Mouse (Mus musculus): ENCODE data around the gene Glt28d2. TPM values are rescaled to one million over a fixed set of nuclear protein-coding genes. Genes with fewer than 3 reads are reported as not detected.

The Glt28d2 gene
- total and polyA plus RNA-seq, 3 experiments = 0.04 to 0.08 TPM; not detected in 1

- in situ Hi-C loops (cut with MboI; ENCODE audit: low pct_ligation_motif_present, low pct_unique_long_range_greater_than_20kb, low sequenced_read_pairs) = no loop called here
- no peak overlapping the region for H3K27ac ChIP-seq (ENCODE audit: insufficient read depth, low read depth)
- H3K4me2 ChIP-seq (ENCODE audit: insufficient read depth, low read depth, poor library complexity, severe bottlenecking) = no peak overlapping the region
- H3K9ac ChIP-seq (ENCODE audit: insufficient read depth, low read depth) = no peak overlapping the region
- H3K4me1 ChIP-seq (ENCODE audit: control insufficient read depth in 1 of 2, insufficient read depth in 2 of 2) = 0 out of 4 replicates have a peak, but pooled peaks cover 0 to 4% of the 10 kb centered on the region in 2 experiments
- H3K79me2 ChIP-seq (replicated peaks; ENCODE audit: control insufficient read depth, extremely low read depth, insufficient read depth, poor library complexity, severe bottlenecking) = no peaks in the 10 kb centered on the region
- H3K4me3 ChIP-seq (replicated peaks in 1 of 3; ENCODE audit: low read depth in 2 of 3, low read length in 2 of 3, poor library complexity in 1 of 3) = no peak overlapping the region
- H3K9me3 ChIP-seq (replicated peaks; ENCODE audit: low read length) = peaks cover 2% of the 10 kb centered on the region
- dilution Hi-C loops (cut with MboI; ENCODE audit: extremely low pct_ligation_motif_present, extremely low pct_unique_long_range_greater_than_20kb, low sequenced_read_pairs) = no loop called here
- no peaks in the 10 kb centered on the region for H3K36me3 ChIP-seq (replicated peaks in 1 of 2; ENCODE audit: control insufficient read depth in 1 of 2, insufficient read depth in 1 of 2, low read length in 1 of 2)
- H3K27me3 ChIP-seq (replicated peaks) = no peaks in the 10 kb centered on the region
- TF ChIP-seq EP300 (IDR thresholded peaks at IDR 0.05; ENCODE audit: low read length) = no peak
- no peak for TF ChIP-seq ZKSCAN1 (IDR thresholded peaks at IDR 0.05; ENCODE audit: borderline replicate concordance, low read depth, low read length)
- TF ChIP-seq ZNF384 (IDR thresholded peaks at IDR 0.05; ENCODE audit: low read depth, low read length) = 0 out of 2 replicates have a peak, but pooled peaks have one; percentile 25
- DNase-seq (ENCODE audit: extremely low read depth) = no peak
Observed at GRCm38 (mm10) chr3:85907136-85907535, 19.8 kb upstream of the Glt28d2 start.

GRCm38 (mm10) chr3:85904371-85904770 lies 17.1 kb upstream of the Glt28d2 start:
- DNase-seq (ENCODE audit: extremely low read depth) = no peak
- no peak overlapping the region for H3K9ac ChIP-seq (ENCODE audit: insufficient read depth, low read depth)
- H3K79me2 ChIP-seq (replicated peaks; ENCODE audit: control insufficient read depth, extremely low read depth, insufficient read depth, poor library complexity, severe bottlenecking) = no peaks in the 10 kb centered on the region
- H3K9me3 ChIP-seq (replicated peaks; ENCODE audit: low read length) = peaks cover 2% of the 10 kb centered on the region
- no peaks in the 10 kb centered on the region for H3K36me3 ChIP-seq (replicated peaks in 1 of 2; ENCODE audit: control insufficient read depth in 1 of 2, insufficient read depth in 1 of 2, low read length in 1 of 2)
- TF ChIP-seq NRF1 (IDR thresholded peaks at IDR 0.05; ENCODE audit: low read depth, low read length) (no peak), KAT2A (IDR thresholded peaks at IDR 0.05; ENCODE audit: insufficient replicate concordance, low read length) (no peak), CHD1 (IDR thresholded peaks at IDR 0.05; ENCODE audit: low read depth, low read length) (no peak), ZKSCAN1 (IDR thresholded peaks at IDR 0.05; ENCODE audit: borderline replicate concordance, low read depth, low read length) (no peak), ELF1 (IDR thresholded peaks at IDR 0.05; ENCODE audit: low read depth, low read length) (no peak), GABPA (IDR thresholded peaks at IDR 0.05; ENCODE audit: insufficient replicate concordance, low read depth, low read length) (no peak), MXI1 (IDR thresholded peaks at IDR 0.05; ENCODE audit: low read depth, low read length) (no peak), BHLHE40 (IDR thresholded peaks at IDR 0.05; ENCODE audit: low read depth, low read length) (no peak), UBTF (IDR thresholded peaks at IDR 0.05; ENCODE audit: low read depth, low read length) (no peak)
- in situ Hi-C loops (cut with MboI; ENCODE audit: low pct_ligation_motif_present, low pct_unique_long_range_greater_than_20kb, low sequenced_read_pairs) (no loop called here), dilution Hi-C loops (cut with MboI; ENCODE audit: extremely low pct_ligation_motif_present, extremely low pct_unique_long_range_greater_than_20kb, low sequenced_read_pairs) (no loop called here)
- H3K27ac ChIP-seq (ENCODE audit: insufficient read depth, low read depth) = no peak overlapping the region
- no peaks in the 10 kb centered on the region for H3K27me3 ChIP-seq (replicated peaks)
- H3K4me2 ChIP-seq (ENCODE audit: insufficient read depth, low read depth, poor library complexity, severe bottlenecking) = no peak overlapping the region
- no peak overlapping the region for H3K4me3 ChIP-seq (replicated peaks in 1 of 3; ENCODE audit: low read depth in 2 of 3, low read length in 2 of 3, poor library complexity in 1 of 3)
- H3K4me1 ChIP-seq (ENCODE audit: control insufficient read depth in 1 of 2, insufficient read depth in 2 of 2) = 0 out of 4 replicates have a peak, but pooled peaks cover 0 to 4% of the 10 kb centered on the region in 2 experiments

GRCm38 (mm10) chr3:85895020-85895419 lies 7.7 kb upstream of the Glt28d2 start:
- in situ Hi-C loops (cut with MboI; ENCODE audit: low pct_ligation_motif_present, low pct_unique_long_range_greater_than_20kb, low sequenced_read_pairs) = no loop called here
- Histone ChIP-seq H3K36me3 (replicated peaks in 1 of 2; ENCODE audit: control insufficient read depth in 1 of 2, insufficient read depth in 1 of 2, low read length in 1 of 2) (no peaks in the 10 kb centered on the region), H3K79me2 (replicated peaks; ENCODE audit: control insufficient read depth, extremely low read depth, insufficient read depth, poor library complexity, severe bottlenecking) (no peaks in the 10 kb centered on the region)

More at GRCm38 (mm10) chr3:85895020-85895419, 7.7 kb upstream of the Glt28d2 start:
- H3K4me2 ChIP-seq (ENCODE audit: insufficient read depth, low read depth, poor library complexity, severe bottlenecking) = no peak overlapping the region
- TF ChIP-seq CHD1 (IDR thresholded peaks at IDR 0.05; ENCODE audit: low read depth, low read length) = no peak
- no peak for TF ChIP-seq MAFK (IDR thresholded peaks at IDR 0.05; ENCODE audit: insufficient replicate concordance, low read length)
- peak; percentile 61; the same call in 1 of the 2 replicates for TF ChIP-seq IRF4 (IDR thresholded peaks at IDR 0.05; ENCODE audit: low read depth, low read length)
- TF ChIP-seq EP300 (IDR thresholded peaks at IDR 0.05; ENCODE audit: low read length) = peak; percentile 55; the same call in 1 of the 2 replicates
- no peaks in the 10 kb centered on the region for H3K9me3 ChIP-seq (replicated peaks; ENCODE audit: low read length)
- no peak overlapping the region for H3K27ac ChIP-seq (ENCODE audit: insufficient read depth, low read depth)
- peaks cover 2 to 16% of the 10 kb centered on the region in 2 experiments; a peak in 3 of 4 replicates for H3K4me1 ChIP-seq (ENCODE audit: control insufficient read depth in 1 of 2, insufficient read depth in 2 of 2)
- no peak overlapping the region for H3K4me3 ChIP-seq (replicated peaks in 1 of 3; ENCODE audit: low read depth in 2 of 3, low read length in 2 of 3, poor library complexity in 1 of 3)
- peak; percentile 12 for DNase-seq (ENCODE audit: extremely low read depth)
- dilution Hi-C loops (cut with MboI; ENCODE audit: extremely low pct_ligation_motif_present, extremely low pct_unique_long_range_greater_than_20kb, low sequenced_read_pairs) = no loop called here
- no peak overlapping the region for H3K9ac ChIP-seq (ENCODE audit: insufficient read depth, low read depth)
- H3K27me3 ChIP-seq (replicated peaks) = peaks cover 23% of the 10 kb centered on the region
